Mouse (Mus musculus) intestine, postnatal 0 days (tissue): ENCODE results near the gene Sumf1. TPM values are rescaled to one million over a fixed set of nuclear protein-coding genes. Genes with fewer than 3 reads are reported as not detected.

Experiments
- ATAC-seq: fragments of 200-750 bp; cut with Nextera tagmentation; 2 replicates; pipeline ENCODE4 v1.8.0; 2017; ENCODE audit warnings: mild to moderate bottlenecking, moderate TSS enrichment, moderate library complexity
- H3K27ac ChIP-seq: fragments of 300-500 bp; sonication (generic); 2 replicates; pipeline ENCODE4 v1.5.1; 2014; ENCODE audit warnings: mild to moderate bottlenecking, low read depth, low read length, moderate library complexity
- H3K27me3 ChIP-seq: fragments of 300-500 bp; sonication (generic); replicated peaks from 2 replicates; pipeline ENCODE4 v1.6.1; 2014; ENCODE audit warnings: low read length, mixed read lengths; ENCODE audit not compliant: control insufficient read depth, insufficient read depth
- H3K36me3 ChIP-seq: fragments of 300-500 bp; sonication (generic); 2 replicates; pipeline ENCODE4 v1.6.1; 2014; ENCODE audit warnings: mild to moderate bottlenecking, moderate library complexity; ENCODE audit not compliant: control insufficient read depth, insufficient read depth
- H3K4me1 ChIP-seq: fragments of 300-500 bp; sonication (generic); replicated peaks from 2 replicates; pipeline ENCODE4 v1.6.1; 2014; ENCODE audit warnings: antibody characterized with exemption, low read length, mixed read lengths; ENCODE audit not compliant: control insufficient read depth, insufficient read depth
- H3K4me2 ChIP-seq: fragments of 300-500 bp; sonication (generic); replicated peaks from 2 replicates; pipeline ENCODE4 v1.6.1; 2014; ENCODE audit warnings: low read depth, mild to moderate bottlenecking, moderate library complexity
- H3K4me3 ChIP-seq: fragments of 300-500 bp; sonication (generic); 2 replicates; pipeline ENCODE4 v1.5.1; 2014; ENCODE audit warnings: low read depth, low read length
- H3K9ac ChIP-seq: fragments of 300-500 bp; sonication (generic); 2 replicates; pipeline ENCODE4 v1.6.1; 2014; ENCODE audit warnings: mild to moderate bottlenecking, low read depth, low read length
- H3K9me3 ChIP-seq: fragments of 300-500 bp; sonication (generic); 2 replicates; pipeline ENCODE4 v1.6.1; 2016; ENCODE audit warnings: mixed run types; ENCODE audit not compliant: control insufficient read depth
- CTCF ChIP-seq: sonication (generic); IDR thresholded peaks from 2 replicates; pipeline ENCODE4 v1.5.1; 2016; ENCODE audit warnings: low read depth, mild to moderate bottlenecking, control low read depth, antibody characterized with exemption, moderate library complexity
- WGBS: fragments of 180-500 bp; shearing (Covaris S2); extraction: QIAGEN DNeasy Blood & Tissue Kit; methylation state at CpG from one replicate; pipeline ENCODE4 v1.1.7; 2014; 5-methylcytosine and 5-hydroxymethylcytosine counted together
- polyA plus RNA-seq: library from polyadenylated mRNA; unstranded; fragments of >200 nt; fragmentation: Nextera tagmentation; extraction: Ambion mirVana; gene quantifications from 2 replicates; pipeline ENCODE4 v1.2.1, GENCODE M21; 2015

Gene Sumf1
- polyA plus RNA-seq, 1 experiment from 2014 or later = 30.1 TPM

GRCm38 (mm10) chr6:108146637-108147036, 38.7 kb downstream of the Sumf1 start:
- no peaks in the 10 kb centered on the region for H3K27me3 ChIP-seq
- no peak overlapping the region for H3K27ac ChIP-seq
- H3K9ac ChIP-seq = no peak overlapping the region
- H3K36me3 ChIP-seq = no peaks in the 10 kb centered on the region
- 0 out of 2 replicates have a peak, but pooled peaks cover 3% of the 10 kb centered on the region for H3K4me1 ChIP-seq
- no peak overlapping the region for H3K4me3 ChIP-seq
- no peak for ATAC-seq
- H3K9me3 ChIP-seq = no peaks in the 10 kb centered on the region
- no peak for TF ChIP-seq CTCF
- WGBS = 87% methylated on average over 4 of the region's 4 CpGs
- H3K4me2 ChIP-seq = no peak overlapping the region

DNA sequence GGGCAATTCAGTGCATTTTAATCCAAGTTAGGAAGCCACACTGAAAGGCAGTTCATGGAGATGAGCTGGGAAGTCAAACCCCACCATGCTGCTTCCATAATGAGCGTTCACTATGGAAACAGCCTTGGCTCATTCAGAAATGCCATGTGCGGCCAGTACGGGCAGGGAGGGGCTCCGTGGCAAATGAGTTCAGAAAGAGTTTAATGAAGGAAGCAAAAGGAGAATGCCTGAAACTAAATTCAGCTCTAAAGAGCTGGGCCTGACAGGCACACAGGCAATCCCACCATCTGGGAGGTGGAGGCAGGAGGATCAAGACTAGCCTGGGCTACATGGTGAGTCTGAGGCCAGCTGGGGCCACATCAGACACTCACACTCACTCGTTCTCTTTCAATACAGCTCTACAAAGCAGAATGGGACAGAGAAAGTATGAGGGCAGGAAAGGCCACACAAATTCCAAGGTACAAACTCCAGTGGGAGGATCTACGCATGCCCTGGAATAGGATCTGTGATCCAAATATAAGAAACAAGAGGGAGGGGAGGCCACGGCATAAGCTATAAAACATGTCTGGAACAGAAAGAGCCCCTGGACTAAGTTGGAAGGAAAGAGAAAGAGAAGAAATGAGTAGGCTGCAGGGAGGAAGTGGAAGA, 39.3 kb downstream of the Sumf1 start:
- ATAC-seq = no peak
- TF ChIP-seq CTCF = no peak

GRCm38 (mm10) chr6:108145241-108145640, 40.1 kb downstream of the Sumf1 start:
- 90% methylated on average over 3 of the region's 3 CpGs for WGBS

More for the DNA sequence above, 39.3 kb downstream of the Sumf1 start:
- Histone ChIP-seq H3K9me3 (no peaks in the 10 kb centered on the region), H3K27ac (no peak overlapping the region), H3K4me3 (no peak overlapping the region), H3K36me3 (no peaks in the 10 kb centered on the region), H3K9ac (no peak overlapping the region), H3K4me1 (0 out of 2 replicates have a peak, but pooled peaks cover 3% of the 10 kb centered on the region), H3K27me3 (no peaks in the 10 kb centered on the region), H3K4me2 (no peak overlapping the region)
- WGBS = 85% methylated on average over 7 of the region's 7 CpGs

GRCm38 (mm10) chr6:108142796-108143195, 42.6 kb downstream of the Sumf1 start:
- Histone ChIP-seq H3K27ac (no peak overlapping the region), H3K4me3 (no peak overlapping the region), H3K4me2 (no peak overlapping the region), H3K36me3 (no peaks in the 10 kb centered on the region; the same call in 1 of the 2 replicates), H3K4me1 (no peaks in the 10 kb centered on the region), H3K27me3 (no peaks in the 10 kb centered on the region), H3K9ac (no peak overlapping the region), H3K9me3 (no peaks in the 10 kb centered on the region)
- WGBS = 78% methylated on average over 4 of the region's 4 CpGs
- ATAC-seq = no peak
- no peak for TF ChIP-seq CTCF

More at GRCm38 (mm10) chr6:108145241-108145640, 40.1 kb downstream of the Sumf1 start:
- no peak overlapping the region for H3K4me2 ChIP-seq
- no peak overlapping the region for H3K9ac ChIP-seq
- ATAC-seq = no peak
- H3K4me3 ChIP-seq = no peak overlapping the region
- TF ChIP-seq CTCF = no peak
- H3K4me1 ChIP-seq = 0 out of 2 replicates have a peak, but pooled peaks cover 3% of the 10 kb centered on the region
- H3K27ac ChIP-seq = no peak overlapping the region
- H3K9me3 ChIP-seq = no peaks in the 10 kb centered on the region
- H3K27me3 ChIP-seq = no peaks in the 10 kb centered on the region
- no peaks in the 10 kb centered on the region for H3K36me3 ChIP-seq

DNA sequence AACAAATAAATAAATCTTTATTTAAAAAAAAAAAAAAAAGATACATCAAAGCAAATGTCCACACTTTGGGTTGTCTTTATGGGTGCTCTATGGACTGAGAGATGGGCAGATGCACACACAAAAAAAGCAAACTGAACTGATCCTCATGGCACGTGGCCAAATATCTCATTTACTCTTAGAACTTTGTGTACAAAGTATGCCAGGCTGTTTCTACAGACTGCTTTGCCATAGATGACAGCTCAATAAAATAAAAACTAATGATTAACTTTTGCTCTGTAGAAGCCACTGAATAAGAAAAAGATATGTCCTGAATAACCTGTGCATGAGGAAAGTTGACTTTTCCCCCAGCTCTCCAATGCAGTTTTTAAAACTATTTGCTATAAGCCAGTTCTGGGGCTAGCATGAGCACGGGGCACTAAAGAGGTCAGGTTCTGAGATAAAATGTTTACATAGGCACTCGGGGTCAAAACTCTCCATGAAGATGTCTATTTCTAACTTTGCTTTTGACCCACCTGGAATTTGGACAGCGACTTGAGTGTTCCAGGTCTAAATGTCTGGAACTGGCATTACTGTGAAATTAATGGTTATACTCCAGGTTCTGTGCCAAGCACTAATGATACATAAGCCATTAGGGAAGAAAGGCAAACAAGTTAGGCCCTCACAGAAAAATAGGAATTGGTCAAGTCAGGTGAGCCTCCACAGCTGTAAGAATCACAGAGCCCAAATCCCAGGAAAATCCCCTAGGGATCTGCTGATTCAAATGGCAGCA, 44.5 kb downstream of the Sumf1 start:
- H3K27ac ChIP-seq = no peak overlapping the region
- 31% methylated on average over 4 of the region's 4 CpGs for WGBS
- no peaks in the 10 kb centered on the region for H3K27me3 ChIP-seq
- ATAC-seq = peak; percentile 64
- H3K36me3 ChIP-seq = no peaks in the 10 kb centered on the region; the same call in 1 of the 2 replicates
- no peaks in the 10 kb centered on the region for H3K4me1 ChIP-seq
- no peaks in the 10 kb centered on the region for H3K9me3 ChIP-seq
- no peak overlapping the region for H3K4me3 ChIP-seq
- H3K9ac ChIP-seq = no peak overlapping the region
- TF ChIP-seq CTCF = no peak
- H3K4me2 ChIP-seq = no peak overlapping the region

DNA sequence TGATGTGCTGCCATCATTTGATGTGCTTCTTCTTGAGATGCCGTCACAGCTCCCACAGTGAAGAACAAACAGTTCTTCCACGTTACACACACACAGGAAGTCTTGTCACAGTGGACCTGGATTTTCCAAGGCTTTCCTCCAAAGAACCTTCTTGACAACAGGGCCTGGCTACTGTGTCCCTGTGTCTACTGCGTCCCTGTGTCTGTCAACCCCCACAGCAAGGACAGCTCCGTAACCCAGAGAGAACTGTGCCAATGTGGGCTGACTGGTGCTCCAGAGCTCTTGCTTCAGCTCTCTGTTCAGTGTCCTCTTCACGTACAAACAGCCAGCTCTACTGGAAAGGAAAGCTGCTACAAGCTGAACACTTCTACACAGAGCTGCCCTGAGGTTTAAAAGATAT, 48.4 kb downstream of the Sumf1 start:
- no peaks in the 10 kb centered on the region for H3K4me1 ChIP-seq
- no peaks in the 10 kb centered on the region for H3K27me3 ChIP-seq
- no peak overlapping the region for H3K27ac ChIP-seq
- no peak for ATAC-seq
- no peak for TF ChIP-seq CTCF
- H3K4me3 ChIP-seq = no peak overlapping the region
- H3K4me2 ChIP-seq = no peak overlapping the region
- H3K9me3 ChIP-seq = no peaks in the 10 kb centered on the region
- 91% methylated on average over 5 of the region's 5 CpGs for WGBS
- H3K36me3 ChIP-seq = no peaks in the 10 kb centered on the region; the same call in 1 of the 2 replicates
- H3K9ac ChIP-seq = no peak overlapping the region
